In the genomic region with DNA sequence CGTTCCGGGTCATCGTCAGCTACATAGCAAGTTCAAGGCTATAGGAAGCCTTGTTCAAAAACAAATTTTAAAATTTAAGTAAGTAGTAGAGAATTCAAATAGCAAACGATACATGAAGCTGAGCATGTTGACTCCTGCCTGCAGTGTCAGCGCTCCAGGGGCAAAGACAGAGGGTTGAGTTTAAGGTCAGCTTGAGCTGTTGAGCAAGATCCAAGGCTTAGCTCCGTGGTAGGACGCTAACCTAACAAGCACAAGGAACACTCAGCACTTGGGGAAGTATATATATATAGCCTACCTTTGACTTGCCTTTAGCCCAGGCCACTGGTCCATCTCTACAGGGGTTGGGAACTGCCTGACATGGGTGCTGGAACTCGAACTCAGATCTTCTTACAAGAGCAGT, we compare ENCODE assay signal across 12 mouse cellular contexts.
"Had no signal": no experiment of that assay in that cellular context is flagged by ENCODE, and none has a peak within 500 bp of the region (broad histone marks: within the 10 kb centered on the region; RNA-seq: fewer than 3 reads in every experiment).

No protein-coding gene starts in this region.

- ATAC-seq: intestine, postnatal 0 days; liver, embryonic 12.5 days had no signal

- H3K4me2 ChIP-seq: liver, embryonic 12.5 days; lung, embryonic 15.5 days; midbrain, embryonic 12.5 days had no signal

- H3K9ac ChIP-seq: liver, embryonic 12.5 days; lung, embryonic 15.5 days; midbrain, embryonic 12.5 days had no signal

- DNase-seq: kidney, adult 8-10 months; kidney, postnatal 25 days; layer of hippocampus, adult 9-11 months; right cerebral cortex, adult 18-20 months; right cerebral cortex, postnatal 25 days; thymus, adult 18-20 months; thymus, postnatal 14 days had no signal

- H3K4me3 ChIP-seq: limb, embryonic 10.5 days; liver, embryonic 12.5 days; lung, embryonic 15.5 days; midbrain, embryonic 12.5 days had no signal

- H3K27me3 ChIP-seq: liver, embryonic 12.5 days; lung, embryonic 15.5 days; midbrain, embryonic 12.5 days had no signal

- H3K4me1 ChIP-seq: lung, embryonic 15.5 days had no signal

- H3K9me3 ChIP-seq: limb, embryonic 10.5 days; liver, embryonic 12.5 days; lung, embryonic 15.5 days; midbrain, embryonic 12.5 days had no signal

- H3K27ac ChIP-seq: limb, embryonic 10.5 days; liver, embryonic 12.5 days; lung, embryonic 15.5 days; midbrain, embryonic 12.5 days had no signal
